Mouse (Mus musculus) lung, postnatal 0 days (tissue): ENCODE data around the gene Sgms1. TPM values are rescaled to one million over a fixed set of nuclear protein-coding genes. Genes with fewer than 3 reads are reported as not detected.

Experiments
- ATAC-seq: fragments of 200-750 bp; cut with Nextera tagmentation; 2 replicates; pipeline ENCODE4 v1.8.0; 2017; ENCODE audit warnings: moderate library complexity
- DNase-seq: peaks from one replicate; pipeline ENCODE4 v3.0.0-alpha.2; 2016; ENCODE audit warnings: low spot score
- H3K27ac ChIP-seq: fragments of 300-500 bp; sonication (generic); 2 replicates; pipeline ENCODE4 v1.5.1; 2014; ENCODE audit warnings: antibody characterized with exemption, mild to moderate bottlenecking, low read length, mixed read lengths
- H3K27me3 ChIP-seq: fragments of 300-500 bp; sonication (generic); replicated peaks from 2 replicates; pipeline ENCODE4 v1.6.1; 2014; ENCODE audit warnings: low read length, mixed read lengths; ENCODE audit not compliant: insufficient read depth
- H3K36me3 ChIP-seq: fragments of 300-500 bp; sonication (generic); 2 replicates; pipeline ENCODE4 v1.6.1; 2014; ENCODE audit warnings: low read length, mixed read lengths; ENCODE audit not compliant: insufficient read depth
- H3K4me1 ChIP-seq: fragments of 300-500 bp; sonication (generic); 2 replicates; pipeline ENCODE4 v1.6.1; 2014; ENCODE audit warnings: antibody characterized with exemption, low read depth, low read length, mixed read lengths; ENCODE audit not compliant: insufficient read depth
- H3K4me2 ChIP-seq: fragments of 300-500 bp; sonication (generic); replicated peaks from 2 replicates; pipeline ENCODE4 v1.6.1; 2014; ENCODE audit warnings: low read depth, mild to moderate bottlenecking, low read length, moderate library complexity, mixed read lengths
- H3K4me3 ChIP-seq: fragments of 300-500 bp; sonication (generic); 2 replicates; pipeline ENCODE4 v1.5.1; 2014; ENCODE audit warnings: low read depth, low read length
- H3K9ac ChIP-seq: fragments of 300-500 bp; sonication (generic); replicated peaks from 2 replicates; pipeline ENCODE4 v1.6.1; 2014; ENCODE audit warnings: low read depth, mild to moderate bottlenecking
- H3K9me3 ChIP-seq: fragments of 300-500 bp; sonication (generic); 2 replicates; pipeline ENCODE4 v1.6.1; 2016; ENCODE audit warnings: low read length, mixed read lengths
- CTCF ChIP-seq: IDR thresholded peaks from 2 replicates; pipeline ENCODE4 v1.5.1; 2016; ENCODE audit warnings: antibody characterized with exemption, mild to moderate bottlenecking
- EP300 ChIP-seq: IDR thresholded peaks from 2 replicates; pipeline ENCODE4 v1.6.1; 2016; ENCODE audit warnings: antibody characterized with exemption, mild to moderate bottlenecking, control low read depth
- WGBS: fragments of 180-500 bp; shearing (Covaris S2); extraction: QIAGEN DNeasy Blood & Tissue Kit; methylation state at CpG from one replicate; pipeline ENCODE4 v1.1.7; 2014; 5-methylcytosine and 5-hydroxymethylcytosine counted together
- polyA plus RNA-seq: library from polyadenylated mRNA; unstranded; fragments of >200 nt; fragmentation: Nextera tagmentation; extraction: Ambion mirVana; gene quantifications from 2 replicates; pipeline ENCODE4 v1.2.1, GENCODE M21; 2015

The Sgms1 gene
- polyA plus RNA-seq, 1 experiment from 2014 or later: 59.3 TPM

DNA sequence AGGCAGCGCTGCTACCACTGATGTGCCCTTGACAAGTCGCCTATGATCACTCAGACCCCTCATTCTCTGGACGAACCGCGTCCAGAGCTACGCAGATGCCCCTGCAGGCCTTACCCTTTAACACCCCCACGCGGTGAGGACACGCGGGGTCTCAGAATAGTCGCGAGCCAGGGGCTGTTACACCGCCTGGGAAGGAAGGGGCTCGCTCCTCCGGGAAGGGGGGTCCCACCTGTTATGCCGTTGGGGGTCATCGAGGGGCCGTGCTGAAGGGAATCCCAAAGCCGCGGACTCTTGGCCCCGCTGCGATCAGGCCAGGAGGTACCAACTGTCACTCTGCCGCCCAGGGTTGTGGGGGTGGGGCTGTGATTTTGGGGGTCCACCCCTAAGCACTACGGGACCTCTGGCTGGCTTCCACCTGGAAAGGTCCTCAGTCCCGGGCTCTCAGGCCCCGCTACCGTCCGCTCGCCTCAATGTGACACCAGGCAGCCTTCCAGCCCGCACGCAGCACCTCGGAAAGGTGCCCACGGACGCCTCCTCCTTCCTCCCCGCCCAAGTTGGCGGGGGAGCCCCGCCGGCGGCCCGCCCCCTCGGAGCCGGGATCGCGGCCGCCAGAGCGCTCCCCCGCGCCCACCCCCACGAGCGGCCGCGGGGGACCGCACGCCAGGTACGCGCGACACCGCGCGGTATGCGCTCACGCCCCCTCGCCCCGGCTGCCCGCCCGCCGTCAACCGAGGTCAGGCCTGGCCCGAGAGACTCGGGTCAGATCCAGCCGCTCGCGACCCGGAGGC lies 1.9 kb downstream of the Sgms1 start:
- Histone ChIP-seq H3K27ac (peak overlapping the region; percentile 95), H3K9me3 (no peaks in the 10 kb centered on the region), H3K4me1 (peaks cover 8% of the 10 kb centered on the region; the same call in 1 of the 2 replicates), H3K4me2 (peak overlapping the region; percentile 98), H3K4me3 (peak overlapping the region; percentile 92), H3K36me3 (no peaks in the 10 kb centered on the region), H3K9ac (peak overlapping the region; percentile 86), H3K27me3 (no peaks in the 10 kb centered on the region)
- DNase-seq: peak; percentile 54
- peak; percentile 8 for ATAC-seq
- no peak for TF ChIP-seq EP300
- TF ChIP-seq CTCF: peak; percentile 55
- WGBS: under 1% methylated on average over 31 of the region's 74 CpGs

DNA sequence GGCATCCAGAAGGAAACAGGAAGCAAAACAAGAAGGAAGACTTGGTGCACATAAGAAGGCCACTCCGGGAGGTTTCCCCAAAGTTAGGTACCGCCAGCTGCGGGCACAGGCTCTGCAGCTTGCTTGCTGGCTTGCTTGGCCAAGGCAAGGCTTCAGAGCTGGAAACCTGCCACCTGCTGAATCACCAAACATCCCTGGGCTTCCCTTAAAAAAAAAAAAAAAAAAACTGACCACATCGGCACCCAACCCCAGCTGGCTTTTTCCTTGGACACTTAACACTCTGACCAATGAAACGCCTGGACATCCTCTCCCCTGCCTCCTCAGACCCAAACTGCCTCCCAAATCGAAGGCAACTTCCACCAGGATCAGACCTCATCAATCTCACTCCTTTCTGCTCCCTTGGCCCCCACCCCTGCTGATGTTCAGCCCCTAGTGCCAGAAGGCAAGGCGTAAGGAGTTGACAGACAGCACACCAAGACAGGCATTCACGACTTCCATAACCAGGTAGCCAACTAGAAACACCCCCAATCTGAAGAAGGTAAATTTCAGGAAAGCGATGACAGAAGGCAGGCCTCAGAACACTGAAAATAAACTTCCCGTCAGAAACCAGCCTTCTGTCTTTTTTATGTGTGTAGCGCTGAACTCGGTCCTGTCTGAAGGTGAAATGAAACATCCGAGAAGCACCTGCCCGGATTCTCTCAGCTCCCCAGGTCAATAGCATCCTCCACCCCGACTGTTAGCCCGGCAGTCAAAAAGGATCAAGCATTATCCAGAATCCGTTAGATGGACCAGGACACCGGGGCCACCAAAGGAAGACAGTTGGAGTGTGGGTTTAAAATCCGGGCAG lies 2.7 kb downstream of the Sgms1 start:
- 11% methylated on average over 19 of the region's 19 CpGs for WGBS
- 0 out of 2 replicates have a peak, but pooled peaks have one; percentile 16 for TF ChIP-seq CTCF
- TF ChIP-seq EP300: 0 out of 2 replicates have a peak, but pooled peaks have one; percentile 12
- H3K9ac ChIP-seq: peak overlapping the region; percentile 86
- DNase-seq (peak; percentile 76), ATAC-seq (no peak)
- H3K4me3 ChIP-seq: peak overlapping the region; percentile 92
- H3K27ac ChIP-seq: no peak overlapping the region
- no peaks in the 10 kb centered on the region for H3K9me3 ChIP-seq
- no peaks in the 10 kb centered on the region for H3K36me3 ChIP-seq
- H3K27me3 ChIP-seq: no peaks in the 10 kb centered on the region
- H3K4me1 ChIP-seq: peaks cover 9% of the 10 kb centered on the region; the same call in 1 of the 2 replicates
- H3K4me2 ChIP-seq: peak overlapping the region; percentile 98

DNA sequence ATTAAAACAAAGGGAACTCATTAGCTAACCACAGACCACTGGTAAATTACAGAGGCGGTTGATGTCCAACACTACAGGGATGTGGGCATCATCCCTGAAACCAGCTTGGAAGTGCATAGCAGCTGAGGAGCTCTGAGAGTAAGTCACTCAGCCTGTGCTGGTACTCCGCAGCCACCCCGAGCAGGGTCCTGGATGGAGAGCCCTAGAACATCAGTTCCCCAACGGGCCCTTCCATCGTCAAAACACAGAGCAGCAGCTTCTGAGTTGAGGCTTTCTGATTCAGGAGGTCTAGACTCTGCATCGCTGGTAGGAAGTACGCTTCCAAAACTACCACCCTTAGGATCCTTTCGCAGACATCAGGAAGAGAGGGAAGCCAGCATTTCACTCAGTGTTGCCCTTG lies 5.8 kb downstream of the Sgms1 start:
- Histone ChIP-seq H3K27me3 (no peaks in the 10 kb centered on the region), H3K9me3 (no peaks in the 10 kb centered on the region), H3K9ac (no peak overlapping the region), H3K27ac (no peak overlapping the region), H3K4me3 (no peak overlapping the region), H3K4me2 (no peak overlapping the region), H3K4me1 (peaks cover 13% of the 10 kb centered on the region; the same call in 1 of the 2 replicates), H3K36me3 (no peaks in the 10 kb centered on the region)
- TF ChIP-seq CTCF: no peak
- no peak for TF ChIP-seq EP300
- no peak for DNase-seq
- ATAC-seq: no peak
- WGBS: 95% methylated on average over 8 of the region's 8 CpGs

DNA sequence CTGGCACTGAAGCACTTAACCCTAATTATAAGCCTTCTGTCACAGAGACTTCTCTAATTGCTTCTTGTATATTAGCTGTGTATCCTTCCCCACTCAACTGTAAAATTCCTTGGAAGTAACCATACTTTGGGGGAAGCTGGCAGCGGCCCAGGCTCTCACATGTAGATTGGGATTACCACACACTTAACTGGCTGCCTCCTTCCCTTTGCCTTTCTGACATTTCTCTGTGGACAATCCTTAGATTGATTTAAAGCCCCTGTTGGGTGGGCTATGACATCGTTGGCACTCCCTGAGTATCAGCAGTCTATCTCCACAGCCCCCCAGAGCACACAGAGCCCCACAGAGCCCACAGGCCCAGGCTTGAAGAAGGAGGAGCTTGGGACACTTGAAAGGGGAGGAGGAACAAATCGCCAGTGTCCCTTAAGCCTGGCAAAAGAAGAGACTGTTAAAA lies 8.0 kb downstream of the Sgms1 start:
- H3K4me1 ChIP-seq: peaks cover 23% of the 10 kb centered on the region
- H3K4me2 ChIP-seq: no peak overlapping the region
- WGBS: 60% methylated on average over 3 of the region's 3 CpGs
- TF ChIP-seq EP300: no peak
- TF ChIP-seq CTCF: no peak
- H3K36me3 ChIP-seq: no peaks in the 10 kb centered on the region
- ATAC-seq: no peak
- H3K27ac ChIP-seq: no peak overlapping the region
- DNase-seq: peak; percentile 41
- H3K27me3 ChIP-seq: no peaks in the 10 kb centered on the region
- H3K9ac ChIP-seq: no peak overlapping the region
- H3K4me3 ChIP-seq: no peak overlapping the region
- no peaks in the 10 kb centered on the region for H3K9me3 ChIP-seq

DNA sequence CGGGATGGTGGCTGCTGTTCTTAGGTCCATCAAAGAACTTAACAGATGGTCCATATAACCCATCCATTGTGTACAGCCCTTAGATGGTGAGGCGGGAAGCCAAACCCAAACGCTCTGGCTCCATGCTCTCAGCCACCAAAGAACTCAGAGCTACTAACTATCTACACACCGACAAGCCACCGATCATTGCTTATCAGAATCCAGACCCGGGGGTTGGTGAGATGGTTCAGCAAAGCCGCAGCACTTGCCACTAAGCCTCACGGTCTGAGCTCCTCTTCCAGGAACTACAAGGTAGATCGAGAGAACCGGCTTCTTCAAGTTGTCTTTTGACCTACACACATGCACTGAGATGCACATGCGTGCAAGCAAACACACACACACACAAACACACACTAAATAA lies 8.8 kb downstream of the Sgms1 start:
- 95% methylated on average over 11 of the region's 11 CpGs for WGBS
- H3K4me2 ChIP-seq: no peak overlapping the region
- no peak for TF ChIP-seq EP300
- TF ChIP-seq CTCF: no peak
- no peak for DNase-seq
- H3K36me3 ChIP-seq: no peaks in the 10 kb centered on the region
- H3K27me3 ChIP-seq: no peaks in the 10 kb centered on the region
- H3K9ac ChIP-seq: no peak overlapping the region
- H3K27ac ChIP-seq: no peak overlapping the region
- no peaks in the 10 kb centered on the region for H3K9me3 ChIP-seq
- peaks cover 29% of the 10 kb centered on the region for H3K4me1 ChIP-seq
- H3K4me3 ChIP-seq: no peak overlapping the region
- ATAC-seq: no peak

DNA sequence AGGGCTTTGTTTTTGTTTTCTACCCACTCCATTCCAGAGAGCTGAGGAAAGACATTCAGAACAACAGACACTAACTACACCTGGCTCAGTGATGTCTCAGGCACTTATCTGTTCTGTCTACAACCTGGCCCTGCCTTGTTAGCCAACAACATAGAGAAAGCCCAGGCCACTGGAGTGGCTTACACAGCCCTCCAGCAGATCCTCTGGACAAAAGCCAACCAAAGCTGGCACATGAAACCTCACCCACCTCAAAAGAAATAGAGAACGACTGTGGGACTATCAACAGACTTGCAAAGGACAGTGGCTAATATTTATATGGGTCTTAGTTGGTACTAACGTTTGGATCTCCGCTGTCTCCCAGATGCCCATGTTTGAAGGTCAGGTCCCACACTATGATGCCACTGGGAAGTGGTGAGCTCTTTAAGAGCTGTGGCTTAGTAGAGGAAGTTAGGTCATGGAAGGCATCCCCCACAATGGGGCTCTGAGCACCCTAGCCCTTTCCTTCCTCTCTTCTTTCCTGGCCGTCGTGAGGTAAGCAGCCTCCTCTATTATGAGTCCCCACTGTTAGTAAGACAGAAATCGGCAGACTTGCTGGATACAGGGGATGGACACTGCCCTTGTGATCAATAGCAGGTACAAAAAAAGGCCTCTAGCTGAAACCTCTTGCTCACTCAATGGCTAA lies 10.1 kb downstream of the Sgms1 start:
- Histone ChIP-seq H3K27ac (0 out of 2 replicates have a peak overlapping the region, but pooled peaks have one; percentile 9), H3K4me2 (no peak overlapping the region), H3K4me1 (peaks cover 33% of the 10 kb centered on the region), H3K36me3 (no peaks in the 10 kb centered on the region), H3K27me3 (no peaks in the 10 kb centered on the region), H3K4me3 (no peak overlapping the region), H3K9me3 (no peaks in the 10 kb centered on the region), H3K9ac (no peak overlapping the region)
- 57% methylated on average over 6 of the region's 6 CpGs for WGBS
- TF ChIP-seq CTCF (no peak), EP300 (no peak)
- ATAC-seq: peak; percentile 30
- DNase-seq: peak; percentile 55
